Mouse (Mus musculus) adrenal gland, postnatal 10 days (tissue): ENCODE results near the gene Pum3. TPM values are rescaled to one million over a fixed set of nuclear protein-coding genes. Genes with fewer than 3 reads are reported as not detected.
A peak's percentile ranks its signal among the peaks of the same experiment; 100 is the strongest.
"Not testable (repeated sequence)": the region's sequence is repeated elsewhere in the genome, so short reads cannot be mapped to it uniquely, and the experiment has no call there.

ENCODE experiments used
- DNase-seq: peaks from one replicate; pipeline ENCODE4 v3.0.0; 2021; ENCODE audit warnings: mixed read lengths
- total RNA-seq, 2 experiments: library from RNA; stranded (reverse); gene quantifications; 2 replicates each; pipeline ENCODE4 v1.2.3; 2021

The Pum3 gene
- total RNA-seq, 2 experiments from 2014 or later: 79.5 to 80.5 TPM

- no peak for DNase-seq
These were observed 35.2 kb downstream of the Pum3 start for GRCm38 (mm10) chr19:27394341-27394990.

GRCm38 (mm10) chr19:27392431-27392830 is 37.2 kb downstream of the Pum3 start:
- DNase-seq: no peak

DNA sequence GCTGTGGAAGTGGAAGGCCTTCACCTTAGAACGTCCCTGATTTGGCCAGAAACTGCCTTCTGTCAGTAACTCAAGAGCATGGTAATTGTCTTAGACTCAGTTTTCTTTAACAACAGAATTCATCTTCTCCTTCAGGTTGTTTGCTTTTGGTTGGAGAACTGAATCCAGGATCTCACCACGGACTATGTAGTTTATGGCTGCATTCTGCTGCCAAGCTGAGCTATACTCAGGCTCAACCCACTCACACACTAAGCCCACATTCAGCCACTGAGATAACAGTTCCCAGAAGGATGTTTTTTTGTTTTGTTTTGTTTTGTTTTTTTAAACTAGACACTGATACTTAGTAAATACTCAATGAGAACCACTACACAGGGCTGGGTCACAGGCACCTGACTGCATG is 38.3 kb downstream of the Pum3 start:
- DNase-seq: no peak

DNA sequence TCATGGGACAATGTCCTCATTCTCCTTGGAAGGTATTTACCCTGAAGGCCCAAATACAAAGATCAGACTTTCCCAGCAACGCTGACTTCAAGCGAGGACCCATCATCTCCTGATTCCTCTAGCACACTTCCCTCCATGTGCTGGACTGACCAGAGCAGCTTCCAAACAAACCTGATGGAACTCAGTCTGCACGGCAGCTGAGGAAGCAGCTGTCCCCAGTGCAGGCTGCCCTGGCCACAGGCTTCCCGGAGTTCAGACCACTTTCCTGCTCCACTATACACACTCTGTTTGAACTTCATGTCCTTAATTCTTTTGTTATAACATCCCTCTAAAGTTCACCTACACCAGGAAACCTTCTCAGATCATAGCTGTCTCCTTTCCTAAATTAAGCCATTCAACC is 40.1 kb downstream of the Pum3 start:
- DNase-seq: not testable (repeated sequence)

GRCm38 (mm10) chr19:27385304-27385703 is 44.3 kb downstream of the Pum3 start:
- no peak for DNase-seq

DNA sequence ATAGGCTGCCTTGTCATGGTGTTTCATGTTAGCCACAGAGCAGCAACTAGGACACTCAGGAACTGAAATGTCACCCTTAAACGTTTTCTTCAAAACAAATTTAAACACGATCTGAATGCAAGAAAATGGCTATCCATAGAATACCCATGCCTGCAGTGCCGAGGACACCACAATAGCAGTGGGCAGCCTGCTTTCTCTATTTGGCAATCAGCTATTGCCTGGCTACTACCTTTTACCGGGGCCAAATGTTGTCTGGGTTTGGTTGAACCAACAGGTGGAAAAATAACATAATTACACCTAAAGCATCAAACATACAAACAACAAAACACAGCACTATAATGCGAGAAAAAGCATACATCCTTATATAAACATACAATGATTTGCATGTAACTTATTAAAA is 46.4 kb downstream of the Pum3 start:
- no peak for DNase-seq

- no peak for DNase-seq
These were observed 47.5 kb downstream of the Pum3 start for GRCm38 (mm10) chr19:27382131-27382530.

GRCm38 (mm10) chr19:27379712-27380401 is 49.8 kb downstream of the Pum3 start:
- DNase-seq: no peak

- no peak for DNase-seq
These were observed 58.8 kb downstream of the Pum3 start for GRCm38 (mm10) chr19:27370784-27371183.

DNA sequence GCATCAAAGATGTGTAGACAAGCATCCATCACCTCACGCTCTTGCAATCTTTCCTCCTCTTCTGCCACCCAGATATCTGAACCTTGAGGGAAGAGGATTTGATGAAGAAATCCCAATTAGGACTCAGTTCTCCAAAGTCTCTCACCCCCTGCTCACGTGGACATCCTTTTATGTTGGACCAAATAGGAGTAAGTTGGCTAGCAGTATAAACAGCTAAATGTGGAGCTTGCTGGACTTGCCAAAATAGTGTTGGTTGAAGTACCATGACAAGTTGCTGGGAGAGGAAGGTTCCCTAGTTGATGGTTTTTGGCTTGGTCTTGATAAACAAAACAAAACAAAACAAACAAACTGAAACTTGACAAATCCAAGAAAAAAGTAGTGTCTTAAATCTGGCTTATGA is 59.5 kb downstream of the Pum3 start:
- no peak for DNase-seq

DNA sequence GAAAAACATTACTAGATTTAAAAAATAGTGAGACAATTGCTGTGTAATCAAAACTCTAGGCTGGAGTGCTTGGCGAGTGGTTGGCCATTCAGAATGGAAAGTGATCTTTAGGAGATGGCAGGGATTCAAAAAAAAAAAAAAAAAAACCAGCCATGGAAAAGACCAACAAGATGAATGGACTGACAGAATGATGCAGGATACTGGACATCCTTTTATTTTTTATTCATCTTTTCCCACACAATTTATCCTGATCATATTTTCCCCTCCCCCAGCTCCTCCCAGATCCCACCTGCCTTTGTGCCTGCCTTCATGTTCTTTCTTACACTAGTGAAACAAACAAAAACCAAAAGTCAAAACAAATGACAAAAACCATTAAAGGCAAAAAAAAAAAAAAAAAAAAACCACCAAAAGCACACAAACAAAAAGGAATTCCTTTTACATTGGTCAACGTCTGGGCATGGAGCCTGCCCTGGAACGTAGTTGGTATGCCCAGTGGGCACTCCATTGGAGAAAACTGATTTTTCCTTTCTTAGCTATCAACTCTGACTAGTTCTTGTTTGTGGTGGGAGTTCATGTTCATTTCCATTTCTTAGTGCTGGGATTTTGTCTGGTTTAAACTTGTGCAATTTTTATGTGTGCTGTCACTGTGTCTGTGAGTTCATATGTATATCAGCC is 60.0 kb downstream of the Pum3 start:
- DNase-seq: peak; percentile 16

GRCm38 (mm10) chr19:27366113-27366746 is 63.4 kb downstream of the Pum3 start:
- no peak for DNase-seq

DNA sequence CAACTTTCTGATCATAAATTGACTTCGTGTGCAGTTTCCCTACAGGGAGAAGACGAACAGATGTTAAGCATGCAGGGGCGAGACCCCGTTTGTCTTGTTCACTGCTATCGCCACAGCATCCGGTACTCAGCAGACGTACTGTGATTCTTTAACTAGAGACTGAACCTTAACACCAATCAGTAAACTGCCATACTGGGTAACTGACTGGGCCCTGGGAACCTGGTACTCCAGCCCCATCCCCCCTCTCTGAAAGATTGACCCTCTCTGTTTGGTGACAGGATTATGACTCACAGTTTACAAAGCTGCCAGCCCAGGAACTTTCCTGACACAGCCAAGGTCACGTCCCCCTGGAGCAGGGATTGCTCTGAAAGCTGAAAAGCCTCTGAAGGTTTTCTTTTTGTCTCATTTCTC is 65.1 kb downstream of the Pum3 start:
- peak; percentile 86 for DNase-seq

DNA sequence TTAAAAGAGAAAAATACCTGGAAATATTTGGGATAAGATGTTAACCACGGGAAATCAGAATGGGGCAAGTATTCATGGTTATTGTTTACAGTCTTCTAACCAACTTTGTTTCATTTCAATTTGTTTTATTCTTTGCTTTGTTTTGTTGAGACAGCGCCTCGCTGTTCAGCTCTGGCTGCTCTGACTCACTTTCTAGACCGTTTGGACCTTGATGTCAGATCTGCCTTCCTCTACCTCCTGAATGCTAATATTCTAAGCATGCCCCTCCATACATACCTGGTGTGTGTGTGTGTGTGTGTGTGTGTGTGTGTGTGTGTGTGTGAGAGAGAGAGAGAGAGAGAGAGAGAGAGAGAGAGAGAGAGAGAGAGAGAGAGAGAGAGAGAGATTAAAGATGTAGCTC is 65.7 kb downstream of the Pum3 start:
- peak; percentile 22 for DNase-seq

DNA sequence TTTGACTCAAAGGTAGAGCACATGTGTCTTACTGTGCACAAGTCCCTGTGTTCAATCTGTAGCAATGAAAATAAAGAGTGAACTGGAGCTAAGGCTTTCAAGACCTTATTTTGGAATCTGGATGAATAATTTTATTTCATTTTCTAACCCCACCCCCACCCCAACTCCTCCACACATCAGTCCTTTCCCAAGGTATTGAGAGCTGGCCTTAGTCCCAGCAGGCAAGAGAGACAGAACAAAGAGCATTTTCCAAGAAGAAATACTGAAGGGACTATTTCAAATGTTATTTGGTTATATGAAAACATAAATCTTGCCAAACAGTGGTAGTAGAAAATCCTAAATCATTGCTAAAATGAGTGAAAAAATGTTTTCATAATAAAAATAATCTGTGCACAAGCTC is 69.2 kb downstream of the Pum3 start:
- DNase-seq: no peak

DNA sequence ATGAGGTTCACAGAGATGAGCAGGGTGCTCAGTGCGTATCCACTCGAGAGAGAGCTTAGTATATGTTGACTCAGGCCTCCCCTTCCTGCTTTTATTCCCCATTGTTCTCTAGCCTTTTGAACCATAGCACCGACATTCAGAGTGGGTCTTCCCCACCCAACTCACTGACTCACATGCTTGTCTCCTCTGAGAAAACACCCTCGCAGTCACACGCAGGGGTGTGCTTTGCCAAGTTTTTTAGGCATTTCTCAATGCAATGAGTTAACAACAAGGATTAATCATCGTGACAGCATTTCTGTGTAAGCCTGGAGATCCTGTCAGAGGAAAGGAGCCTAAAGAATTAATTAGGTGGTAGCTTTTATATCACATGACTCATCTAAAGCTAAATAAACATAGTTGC is 77.9 kb downstream of the Pum3 start:
- no peak for DNase-seq

GRCm38 (mm10) chr19:27346501-27346900 is 83.1 kb downstream of the Pum3 start:
- no peak for DNase-seq

Other genes with a start within 250 kb of the Pum3 start
- gene Vldlr, start 213.3 kb downstream of the Pum3 start, total RNA-seq: 10 to 100 TPM; 45.6 to 52.4 TPM
- under 1 TPM in 1 of 2 experiments, not detected in 1; 0.06 TPM for gene Kcnv2, start 107.2 kb downstream of the Pum3 start, total RNA-seq